Mouse (Mus musculus) CH12.LX (cell line): ENCODE data around the gene Gldc.

Source experiments
- CHD1 ChIP-seq: IDR thresholded peaks from 2 replicates; pipeline ENCODE4 v1.6.1; 2012; ENCODE audit warnings: low read depth, low read length, improper control_type of control experiment, inconsistent platforms
- CTCF ChIP-seq, 2 experiments: IDR thresholded peaks in 1 of 2; conservative IDR thresholded peaks in 1 of 2; 2 replicates each; pipeline ENCODE4 v1.5.1; 2011 to 2012; ENCODE audit warnings: low read depth in 2 of 2, low read length in 2 of 2, improper control_type of control experiment in 1 of 2, inconsistent platforms in 1 of 2, mild to moderate bottlenecking in 1 of 2, moderate library complexity in 1 of 2
- NRF1 ChIP-seq: IDR thresholded peaks from 2 replicates; pipeline ENCODE4 v1.6.1; 2014; ENCODE audit warnings: low read depth, mild to moderate bottlenecking, inconsistent platforms, low read length, improper control_type of control experiment, moderate library complexity
- POLR2A ChIP-seq: IDR thresholded peaks from 2 replicates; pipeline ENCODE4 v1.6.1; 2011; ENCODE audit warnings: low read depth, mild to moderate bottlenecking, improper control_type of control experiment, low read length
- USF1 ChIP-seq: IDR thresholded peaks from 2 replicates; pipeline ENCODE4 v1.6.1; 2014; ENCODE audit warnings: low read depth, mild to moderate bottlenecking, inconsistent platforms, low read length, improper control_type of control experiment

DNA sequence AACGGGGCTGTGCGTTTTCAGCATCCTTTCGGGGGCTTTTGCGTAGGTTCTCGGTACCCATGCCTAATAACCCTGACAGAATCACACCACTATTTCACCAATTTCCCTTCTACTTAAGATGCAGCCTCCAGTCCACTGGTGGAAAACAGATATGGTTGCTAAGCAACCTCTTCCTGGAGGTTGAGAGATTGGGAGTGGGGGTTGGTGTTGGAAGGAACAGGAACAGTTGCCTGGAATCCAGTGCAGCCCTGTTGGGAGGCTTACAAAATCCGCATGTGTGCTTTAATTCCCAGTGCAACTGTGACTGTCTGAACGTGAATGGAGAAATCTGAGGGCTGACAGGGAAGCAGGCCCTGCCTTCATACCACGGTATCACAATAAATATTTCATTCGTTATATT is 57.5 kb downstream of the Gldc start:
- no peak for TF ChIP-seq CHD1
- no peak for TF ChIP-seq NRF1
- no peak for TF ChIP-seq CTCF (conservative IDR thresholded peaks at IDR 0.05 in 1 of 2, IDR thresholded peaks at IDR 0.05 in 1 of 2; ENCODE audit: low read depth in 2 of 2, low read length in 2 of 2)
- TF ChIP-seq USF1, result no peak
- no peak for TF ChIP-seq POLR2A
